Mouse (Mus musculus): ENCODE data around the gene Grip1.

DNA sequence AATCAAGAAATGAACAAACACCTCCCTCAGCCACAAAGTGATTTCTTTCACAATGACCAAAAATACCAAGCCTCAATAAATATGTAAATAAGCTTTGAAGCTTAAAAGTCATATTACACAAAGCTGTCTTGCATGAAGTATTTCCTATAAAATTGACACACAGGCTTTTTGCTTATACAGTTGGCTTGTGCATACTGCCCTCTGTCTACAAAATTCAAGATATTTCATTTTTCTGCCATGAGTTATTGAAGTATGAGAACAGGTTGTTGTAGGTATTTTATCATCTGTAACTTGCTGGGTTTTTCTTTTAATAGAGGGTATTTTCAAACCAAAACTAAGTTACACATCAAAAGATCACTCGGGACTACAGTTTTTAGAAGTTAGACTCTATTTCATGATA is 326.0 kb downstream of the Grip1 start:
- TF ChIP-seq CTCF (IDR thresholded peaks at IDR 0.05; ENCODE audit: low read depth, low read length): no peak
- TF ChIP-seq POLR2A (IDR thresholded peaks at IDR 0.05; ENCODE audit: extremely low read depth, insufficient read depth, low read length): no peak

Data from liver, adult 2 months (tissue).